Comparison of ENCODE assay signal across 10 mouse cellular contexts in genomic region chr16:16557738-16558137, GRCm38 (mm10). TPM values are rescaled to one million over a fixed set of nuclear protein-coding genes. Genes with fewer than 3 reads are reported as not detected.
DNase-seq lines count a peak whose midpoint lies in the region.
"Had no signal": no experiment of that assay in that cellular context is flagged by ENCODE, and none has a peak within 500 bp of the region (broad histone marks: within the 10 kb centered on the region; RNA-seq: fewer than 3 reads in every experiment).

No protein-coding gene starts in this region.

- intact Hi-C loops in heart, postnatal 10 days (cut with DNase I), result no loop called here

- peak; percentile 47 to 56 for DNase-seq in right cerebral cortex, adult 2 months (ENCODE audit: low spot score in 2 of 2)
- no peak for DNase-seq in right cerebral cortex, postnatal 14 days
- peak; percentile 85 for DNase-seq in gonadal fat pad, adult 2 months (ENCODE audit: low read depth)
- DNase-seq in midbrain, embryonic 10.5 days (ENCODE audit: low spot score), result no peak
- DNase-seq in ovary, adult 18-20 months (ENCODE audit: low spot score), result no peak
- DNase-seq in heart, postnatal 10 days, result no peak
- DNase-seq in embryo, embryonic 10.5 days (ENCODE audit: low spot score), result no peak
- DNase-seq: thymus, postnatal 14 days had no signal

- H3K9me3 ChIP-seq in midbrain, embryonic 10.5 days (replicated peaks), result no peaks in the 10 kb centered on the region

- H3K27ac ChIP-seq in midbrain, embryonic 10.5 days (replicated peaks), result no peak overlapping the region

- 92% methylated on average over 4 of the region's 4 CpGs for WGBS in midbrain, embryonic 10.5 days

- H3K4me3 ChIP-seq in midbrain, embryonic 10.5 days, result peak overlapping the region; percentile 53; the same call in 1 of the 2 replicates
- H3K4me3 ChIP-seq: erythroblast, embryonic 14.5 days; myocyte had no signal

- H3K27me3 ChIP-seq in midbrain, embryonic 10.5 days (ENCODE audit: low read depth, poor library complexity, severe bottlenecking), result peaks cover 51% of the 10 kb centered on the region

- peaks cover 35% of the 10 kb centered on the region for H3K4me1 ChIP-seq in midbrain, embryonic 10.5 days

- H3K36me3 ChIP-seq in midbrain, embryonic 10.5 days, result no peaks in the 10 kb centered on the region

RNA-seq across cellular contexts. Expression of gene Fgd4, which starts 42.6 kb away (rescaled TPM):
- polyA plus RNA-seq in gonadal fat pad, adult 2 months (2012; rRNA removed), result 3.3 and 4.0 TPM in 2 replicates
- polyA plus RNA-seq in midbrain, embryonic 10.5 days (2016; fragmentation: Nextera tagmentation; extraction: Ambion mirVana), result 16.7 and 19.8 TPM in 2 replicates
- total RNA-seq in heart, postnatal 10 days (2021), result 10 to 100 TPM; 24.1 to 33.1 TPM
- polyA plus RNA-seq: erythroblast, embryonic 14.5 days had no signal

Comparison
In these comparisons a context has a peak if more than half of its experiments do, and no peak if none do; other contexts are left out.
1. DNase-seq: peak in right cerebral cortex, adult 2 months (2 of 2) and gonadal fat pad, adult 2 months (single experiment); none in right cerebral cortex, postnatal 14 days (single experiment), midbrain, embryonic 10.5 days (single experiment), ovary, adult 18-20 months (single experiment), heart, postnatal 10 days (0 of 2) and embryo, embryonic 10.5 days (single experiment).